Mouse (Mus musculus) MEL (cell line): Measurements from ENCODE around the gene Enho.

ENCODE experiments used
- CTCF ChIP-seq, 3 experiments: IDR thresholded peaks in 2 of 3; conservative IDR thresholded peaks in 1 of 3; 2 replicates each; pipeline ENCODE4 v1.5.1; 2011 to 2012; ENCODE audit warnings: low read length in 3 of 3, low read depth in 2 of 3, mild to moderate bottlenecking in 2 of 3, improper control_type of control experiment in 1 of 3, inconsistent platforms in 1 of 3, mixed read lengths in 1 of 3, moderate library complexity in 1 of 3; ENCODE audit not compliant: control insufficient read depth in 1 of 3, insufficient read depth in 1 of 3, poor library complexity in 1 of 3, severe bottlenecking in 1 of 3
- EP300 ChIP-seq, 2 experiments: IDR thresholded peaks; 2 replicates each; pipeline ENCODE4 v1.6.1; 2011; ENCODE audit warnings: improper control_type of control experiment in 2 of 2, low read length in 2 of 2, low read depth in 1 of 2, mild to moderate bottlenecking in 1 of 2
- POLR2A ChIP-seq, 2 experiments: IDR thresholded peaks; 2 replicates each; pipeline ENCODE4 v1.6.1; 2011 to 2012; ENCODE audit warnings: low read length in 2 of 2, mild to moderate bottlenecking in 2 of 2, control low read depth in 1 of 2, improper control_type of control experiment in 1 of 2, low read depth in 1 of 2, moderate library complexity in 1 of 2; ENCODE audit not compliant: control insufficient read depth in 1 of 2, insufficient read depth in 1 of 2, poor library complexity in 1 of 2

GRCm38 (mm10) chr4:41671963-41672480, 31.9 kb upstream of the Enho start:
- TF ChIP-seq EP300 (IDR thresholded peaks at IDR 0.05; ENCODE audit: low read depth in 1 of 2, low read length in 2 of 2) (no peak), CTCF (IDR thresholded peaks at IDR 0.05 in 2 of 3, conservative IDR thresholded peaks at IDR 0.05 in 1 of 3; ENCODE audit: control insufficient read depth in 1 of 3, insufficient read depth in 1 of 3, low read depth in 2 of 3, low read length in 3 of 3, poor library complexity in 1 of 3, severe bottlenecking in 1 of 3) (no peak), POLR2A (IDR thresholded peaks at IDR 0.05; ENCODE audit: control insufficient read depth in 1 of 2, insufficient read depth in 1 of 2, low read depth in 1 of 2, low read length in 2 of 2, poor library complexity in 1 of 2) (no peak)
